Mouse (Mus musculus) A20 (cell line): ENCODE measurements around the gene Smurf1.

Experiments used
- DNase-seq: peaks from one replicate; pipeline ENCODE4 v3.0.0-alpha.2; 2011; ENCODE audit warnings: low read depth, low spot score

Smurf1 gene

DNA sequence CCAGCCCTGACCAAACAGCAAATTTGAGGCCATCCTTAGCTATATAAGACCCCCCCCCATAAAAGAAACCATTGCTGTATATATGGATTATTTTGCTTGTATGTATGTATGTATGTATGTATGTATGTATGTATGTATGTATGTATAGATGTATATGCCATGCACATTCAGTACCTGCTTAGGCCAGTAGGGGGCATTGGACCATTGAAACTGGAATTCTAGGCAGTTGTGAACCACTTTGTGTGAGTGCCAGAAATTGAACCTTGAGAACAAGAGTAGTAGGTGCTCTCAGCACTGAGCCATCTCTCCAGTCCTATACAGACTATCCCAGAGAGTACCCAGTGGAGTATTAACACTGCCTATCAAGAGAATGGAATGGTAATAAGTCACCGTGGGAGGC, 93.9 kb downstream of the Smurf1 start:
- DNase-seq = peak; percentile 33

DNA sequence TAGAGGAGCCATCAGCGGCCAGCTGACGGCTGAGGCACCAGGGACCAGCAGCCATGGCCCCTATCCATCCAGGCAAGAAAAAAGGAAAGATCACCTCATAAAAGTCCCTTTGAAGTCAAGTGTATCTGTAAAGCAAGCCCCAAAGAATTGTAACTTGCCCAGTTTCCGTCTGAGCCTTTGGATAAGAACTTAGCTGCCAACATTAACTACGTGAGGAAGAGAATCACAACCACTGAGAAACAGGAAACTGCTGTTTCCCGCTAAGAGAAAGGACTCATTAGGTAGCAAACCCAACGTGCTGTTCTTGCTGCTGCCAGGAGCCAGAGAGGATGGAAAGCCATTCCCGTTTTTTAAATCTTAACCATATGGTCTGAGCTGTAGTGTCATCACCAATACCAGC, 94.9 kb downstream of the Smurf1 start:
- no peak for DNase-seq

DNA sequence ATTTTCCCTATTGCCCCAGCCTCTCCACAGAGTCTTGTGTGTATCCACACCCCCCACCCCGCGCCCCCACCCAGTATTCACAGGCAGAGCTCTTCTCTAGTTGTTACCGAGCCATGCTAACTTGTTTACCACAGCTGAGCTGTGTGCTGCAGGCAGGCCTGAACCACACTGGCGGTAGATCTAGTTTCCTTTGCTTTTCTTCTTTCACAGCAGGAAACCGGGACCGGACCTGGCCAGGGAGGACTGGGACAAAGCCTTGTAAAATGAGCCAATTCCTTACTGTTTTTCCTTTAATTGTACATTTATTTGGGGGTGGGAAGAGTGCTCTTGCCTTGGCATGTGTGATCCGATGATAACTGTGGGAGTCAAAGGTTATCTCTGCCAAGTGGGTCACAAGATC, 96.2 kb downstream of the Smurf1 start:
- DNase-seq = no peak

DNA sequence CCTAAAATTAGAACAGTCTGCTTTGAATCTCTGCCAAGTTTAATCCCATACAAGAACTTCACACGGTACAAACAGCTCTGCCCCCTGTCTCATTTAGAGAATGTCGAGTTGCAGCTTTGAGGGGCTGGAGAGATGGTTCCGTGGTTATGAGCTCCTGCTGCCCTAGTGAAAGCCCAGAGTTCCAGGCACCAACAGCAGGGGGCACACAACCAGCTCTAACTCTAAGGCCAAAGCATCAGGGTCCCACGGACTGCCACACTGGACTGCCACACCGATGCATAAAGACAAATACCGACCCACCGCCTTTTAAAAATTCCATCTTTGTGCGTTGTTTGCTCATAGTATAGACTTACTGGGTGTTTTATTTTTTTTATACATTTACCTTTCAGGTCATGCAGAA, 98.7 kb downstream of the Smurf1 start:
- peak; percentile 23 for DNase-seq

DNA sequence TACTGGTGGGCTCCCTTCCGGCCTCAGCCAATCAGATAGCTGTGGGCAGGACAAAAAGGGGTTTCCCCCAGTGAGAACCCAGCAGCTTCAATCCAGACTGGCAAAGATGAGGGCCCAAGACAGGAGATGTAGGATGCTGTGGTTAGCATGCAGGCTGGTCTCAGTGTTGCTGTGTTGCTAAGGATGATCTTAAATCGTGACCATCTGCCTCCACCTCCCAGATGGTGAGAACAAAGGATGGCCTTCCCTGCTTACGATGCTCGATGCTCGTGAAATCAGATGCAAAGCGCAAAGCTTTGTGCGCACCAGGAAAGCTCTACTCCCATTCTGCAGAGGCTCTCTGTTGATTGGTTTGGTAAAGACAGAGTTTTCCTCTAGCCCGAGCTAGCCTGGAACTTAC, 104.7 kb downstream of the Smurf1 start:
- no peak for DNase-seq

DNA sequence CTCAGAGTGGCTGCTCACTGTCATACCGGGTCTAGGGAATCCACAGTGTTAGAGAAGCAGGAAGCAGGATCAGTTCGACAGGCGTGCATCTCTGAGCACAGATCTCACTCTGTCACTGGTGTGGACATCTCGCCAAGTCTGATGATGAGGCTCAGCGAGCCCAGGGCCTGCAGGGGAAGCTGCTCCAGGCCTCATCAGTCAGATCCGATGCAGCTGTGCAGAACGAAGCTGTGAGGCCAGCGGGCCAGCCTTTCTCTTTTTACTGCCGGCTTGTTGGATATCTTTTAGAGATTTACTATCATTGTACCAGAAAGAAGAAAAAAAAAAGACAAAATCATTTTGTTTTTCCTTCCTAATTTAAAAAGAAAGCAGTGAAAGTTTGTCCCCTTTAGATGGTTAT, 106.4 kb downstream of the Smurf1 start:
- DNase-seq = no peak

DNA sequence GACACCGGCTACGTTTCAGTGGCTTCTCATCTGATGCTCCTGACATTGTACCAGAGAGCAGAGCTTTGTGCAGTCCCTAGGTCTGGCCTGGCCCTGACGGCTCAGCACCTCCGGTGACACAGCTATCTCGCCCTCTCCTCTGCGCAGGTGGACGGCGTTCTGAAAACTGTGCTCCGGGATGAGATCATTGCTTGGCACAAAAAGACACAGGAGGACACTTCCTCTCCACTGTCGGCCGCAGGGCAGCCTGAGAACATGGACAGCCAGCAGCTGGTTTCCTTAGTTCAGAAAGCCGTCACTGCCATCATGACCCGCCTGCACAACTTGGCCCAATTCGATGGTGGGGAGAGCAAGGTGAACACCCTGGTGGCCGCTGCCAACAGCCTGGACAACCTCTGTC, 107.1 kb downstream of the Smurf1 start:
- no peak for DNase-seq

DNA sequence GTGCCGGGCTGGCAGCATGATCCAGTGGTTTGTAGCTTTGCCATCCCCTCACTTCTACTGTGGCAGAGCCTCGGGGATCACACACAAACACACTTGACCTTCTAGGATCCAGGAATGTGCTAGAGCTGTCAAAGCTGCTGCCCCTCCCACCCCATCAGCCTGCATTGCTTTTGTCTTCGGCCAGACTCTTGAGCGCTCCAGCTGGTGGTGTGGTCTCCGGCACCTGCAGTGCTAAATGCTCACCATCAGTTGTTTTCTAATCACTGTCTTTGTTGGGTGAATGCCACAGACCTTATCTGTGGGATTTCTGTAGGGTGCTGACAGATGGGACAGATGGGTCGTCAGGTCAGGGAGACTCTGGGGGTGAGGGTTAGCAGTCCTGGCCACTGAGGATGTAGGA, 109.7 kb downstream of the Smurf1 start:
- DNase-seq = no peak

DNA sequence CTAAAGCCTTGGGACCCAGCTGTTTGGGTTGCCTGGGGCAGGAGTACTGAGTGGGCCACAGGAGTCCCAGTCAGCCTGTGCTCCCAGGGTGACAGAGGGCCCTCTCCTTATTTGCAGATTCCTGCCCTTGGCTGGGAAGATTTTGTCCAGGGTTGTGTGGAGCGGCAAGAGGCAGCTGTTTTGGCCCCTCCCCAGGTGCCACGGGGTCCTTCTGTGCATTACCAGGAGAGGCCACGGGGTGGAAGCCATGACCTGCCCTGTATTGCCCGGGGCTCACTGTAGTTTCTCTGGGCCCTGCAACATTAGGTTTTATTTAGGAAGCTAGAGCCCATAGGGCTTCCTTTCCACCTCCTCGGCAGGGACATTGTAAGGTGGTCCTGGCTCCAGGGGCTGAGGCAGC, 111.7 kb downstream of the Smurf1 start:
- DNase-seq = no peak

DNA sequence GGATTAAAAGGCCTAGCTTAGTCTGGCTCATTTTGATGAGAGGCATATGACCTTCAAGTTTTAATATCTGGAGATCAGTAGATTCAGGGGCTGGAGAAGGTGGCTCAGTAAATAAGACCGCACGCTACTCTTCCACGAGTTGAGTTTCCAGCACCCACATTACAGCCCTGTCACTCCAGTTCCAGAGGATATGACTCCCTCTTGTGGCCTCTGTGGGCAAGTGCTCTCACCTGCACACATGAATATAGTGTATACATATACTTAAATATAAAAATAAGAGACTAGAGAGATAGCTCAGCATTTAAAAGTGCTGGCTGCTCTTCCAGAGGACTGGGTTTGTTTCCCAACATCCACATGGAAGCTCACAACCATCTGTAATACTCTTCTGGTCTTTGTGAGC, 113.8 kb downstream of the Smurf1 start:
- peak; percentile 25 for DNase-seq

DNA sequence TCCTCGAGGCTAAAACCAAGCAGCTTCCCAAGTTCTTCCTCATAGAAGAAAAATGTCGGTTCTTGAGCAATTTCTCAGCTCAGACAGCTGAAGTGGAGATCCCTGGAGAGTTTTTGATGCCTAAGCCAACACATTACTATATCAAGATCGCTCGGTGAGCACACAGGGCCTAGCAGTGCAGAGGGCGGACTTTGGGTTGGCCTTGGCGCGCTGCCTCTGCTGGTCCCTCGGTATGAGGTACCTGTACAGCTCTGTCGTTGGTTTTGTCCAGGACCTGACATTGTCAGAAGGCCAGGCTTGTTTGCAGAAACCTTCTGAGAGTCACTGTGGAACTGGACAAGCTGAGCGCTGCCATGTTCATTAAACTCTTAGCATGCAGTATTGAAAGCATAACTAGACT, 115.7 kb downstream of the Smurf1 start:
- no peak for DNase-seq

DNA sequence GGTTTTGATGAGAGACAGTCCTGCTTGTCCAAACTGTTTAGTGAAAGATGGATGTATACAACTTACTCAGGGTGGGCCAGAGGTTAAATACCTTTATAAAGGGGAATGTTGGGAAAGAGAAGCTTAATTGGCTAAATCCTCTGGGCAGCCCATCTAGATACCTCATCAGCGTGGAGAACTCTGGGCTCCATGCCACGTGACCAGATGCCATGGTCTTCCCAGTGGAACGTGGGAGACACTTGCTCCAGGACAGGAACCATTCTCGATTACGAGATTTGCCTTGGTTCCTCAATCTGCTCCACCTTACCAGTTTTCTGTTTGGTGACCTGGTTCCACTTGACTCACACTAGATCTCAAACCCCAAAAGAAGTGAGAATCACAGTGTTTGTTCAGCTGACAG, 116.9 kb downstream of the Smurf1 start:
- DNase-seq = no peak

DNA sequence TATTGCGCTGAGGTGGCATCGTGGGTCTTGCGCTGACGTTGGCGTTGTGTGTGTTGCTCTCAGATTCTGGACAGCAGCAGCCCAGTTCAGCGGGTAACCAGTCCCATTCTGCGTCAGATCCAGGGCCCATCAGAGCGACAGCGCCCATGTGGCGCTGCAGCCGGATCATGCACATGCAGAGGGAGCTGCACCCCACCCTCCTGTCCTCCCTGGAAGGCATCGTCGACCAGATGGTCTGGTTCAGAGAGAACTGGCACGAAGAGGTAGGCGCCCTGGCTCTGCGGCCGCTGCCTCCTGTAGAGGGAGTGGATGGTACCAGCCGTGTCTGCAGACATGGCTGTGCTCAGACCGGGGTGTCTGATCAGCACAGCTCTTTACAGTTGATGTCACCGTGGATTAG, 120.3 kb downstream of the Smurf1 start:
- no peak for DNase-seq

DNA sequence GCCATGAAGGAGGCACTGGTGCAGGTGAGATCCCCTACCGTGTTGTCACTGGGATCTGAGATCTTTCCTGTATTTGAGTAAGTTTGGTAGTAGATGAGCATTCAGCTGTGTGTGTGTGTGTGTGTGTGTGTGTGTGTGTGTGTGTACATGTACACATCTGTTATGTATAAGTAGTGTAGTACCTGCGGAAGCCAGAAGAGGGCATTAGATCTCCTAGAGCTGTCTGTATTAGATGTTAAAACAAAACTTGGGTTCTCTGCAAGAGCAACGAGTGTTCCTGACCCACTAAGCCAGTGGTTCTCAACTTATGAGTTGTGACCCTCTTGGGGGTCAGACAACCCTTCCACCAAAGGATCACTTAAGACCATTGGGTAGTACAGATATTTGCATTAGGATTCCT, 129.5 kb downstream of the Smurf1 start:
- peak; percentile 49 for DNase-seq

DNA sequence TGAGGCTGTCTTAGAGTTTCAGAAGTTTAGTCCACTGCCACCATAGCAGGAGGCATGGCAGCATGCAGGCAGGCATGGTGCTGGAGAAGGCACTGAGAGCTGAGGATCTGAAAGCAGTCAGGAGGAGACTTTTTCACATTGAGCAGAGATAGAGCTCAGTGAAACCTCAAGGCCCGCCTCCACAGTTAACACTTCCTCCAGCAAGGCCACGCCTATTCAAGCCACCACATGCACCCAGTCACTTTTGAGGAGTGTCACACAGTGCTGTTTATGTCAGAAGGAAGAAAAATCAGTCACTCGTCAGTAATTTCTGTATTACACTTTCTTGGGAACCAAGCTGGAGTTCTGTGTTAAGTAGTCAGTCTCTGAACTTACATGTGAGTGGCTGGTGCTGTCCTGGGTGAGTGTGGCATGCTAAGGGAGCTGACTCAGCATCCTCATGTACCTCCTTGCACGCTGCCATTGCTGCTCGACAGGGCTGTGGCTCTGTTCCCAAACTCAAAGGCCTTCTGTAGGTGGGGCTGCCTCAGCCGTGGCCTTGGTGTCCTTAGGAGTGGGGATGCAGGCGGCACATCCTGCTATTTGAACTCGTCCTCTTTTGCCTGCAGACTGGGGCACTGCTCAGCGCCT, 133.7 kb downstream of the Smurf1 start:
- DNase-seq = peak; percentile 31

DNA sequence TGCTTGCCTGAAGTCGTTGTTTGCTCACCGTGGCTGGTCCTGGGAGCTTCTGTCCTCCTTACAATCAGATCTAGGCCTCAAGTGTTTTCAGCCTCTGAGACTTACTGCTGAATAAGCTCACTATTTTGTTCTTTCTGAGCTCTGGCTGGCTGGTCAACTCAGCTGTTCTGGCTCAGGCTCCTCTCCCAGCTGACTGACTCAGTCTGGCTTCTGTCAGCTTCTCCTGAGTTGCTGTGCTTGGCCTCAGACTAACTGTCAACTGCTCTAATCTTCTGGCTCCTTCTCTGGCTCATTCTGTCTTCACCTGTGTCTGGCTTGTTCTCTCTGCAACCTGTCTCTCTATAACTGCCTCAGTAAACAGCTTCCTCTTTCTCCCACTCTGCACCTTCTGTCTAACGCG, 136.0 kb downstream of the Smurf1 start:
- DNase-seq = no peak

DNA sequence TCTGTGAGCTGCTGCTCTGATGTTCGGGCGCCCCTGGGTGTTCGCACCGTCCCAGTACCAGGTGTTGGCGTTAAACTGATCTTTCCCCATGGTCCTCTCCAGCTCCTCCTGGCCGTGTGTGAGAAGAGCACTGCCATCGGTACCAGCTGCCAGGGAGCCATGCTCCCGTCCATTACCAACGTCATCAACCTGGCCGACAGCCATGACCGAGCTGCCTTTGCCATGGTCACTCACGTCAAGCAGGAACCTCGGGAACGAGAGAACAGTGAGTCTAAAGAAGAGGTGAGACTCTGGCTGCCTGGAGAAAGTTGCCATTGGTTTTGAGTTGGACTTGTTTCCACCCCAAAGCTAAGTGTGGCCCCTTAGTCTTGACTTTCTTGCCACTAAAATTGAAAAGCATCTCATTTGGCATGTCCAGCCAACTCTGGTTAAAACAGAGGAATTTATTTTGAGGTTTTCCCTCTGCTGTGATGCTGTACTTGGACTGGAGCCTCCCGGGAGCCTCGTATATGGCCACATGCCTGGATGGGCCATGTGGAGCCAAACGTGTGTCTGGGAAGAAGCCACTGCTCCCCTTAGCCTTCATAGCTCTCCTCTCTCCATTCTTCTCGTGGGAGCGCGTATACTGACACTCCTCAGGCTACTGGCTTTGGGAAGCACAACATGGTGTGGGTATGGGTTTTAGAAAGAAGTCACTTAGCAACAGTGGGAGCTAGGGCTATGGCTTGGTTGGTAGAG, 137.1 kb downstream of the Smurf1 start:
- no peak for DNase-seq
